Mouse (Mus musculus) skeletal muscle tissue, adult 2 months (tissue): ENCODE measurements at regions not wholly inside any gene's neighbourhood (a gene's known extent, or its start where the extent isn't known, plus 50 kb on each side); places are given as distances from the start of the nearest gene placed in this dataset.

ENCODE experiments used
- DNase-seq: peaks from one replicate; pipeline ENCODE4 v3.0.0-alpha.2; 2012; ENCODE audit warnings: low read depth, low spot score

GRCm38 (mm10) chrX:60833456-60833855 is 59.8 kb downstream of the Sox3 start:
- no peak for DNase-seq

GRCm38 (mm10) chrX:60831330-60832027 is 61.8 kb downstream of the Sox3 start:
- no peak for DNase-seq

- peak; percentile 0 for DNase-seq
Measured at GRCm38 (mm10) chrX:60825181-60826080, 67.8 kb downstream of the Sox3 start.

GRCm38 (mm10) chrX:60798567-60798966 is 94.7 kb downstream of the Sox3 start:
- DNase-seq = no peak

- no peak for DNase-seq
Measured at GRCm38 (mm10) chrX:60780766-60781165, 112.5 kb downstream of the Sox3 start.

- no peak for DNase-seq
Measured at GRCm38 (mm10) chrX:60780161-60780560, 113.1 kb downstream of the Sox3 start.

- no peak for DNase-seq
Measured at GRCm38 (mm10) chrX:60773645-60774044, 119.6 kb downstream of the Sox3 start.

GRCm38 (mm10) chrX:60772439-60772838 is 120.8 kb downstream of the Sox3 start:
- DNase-seq = no peak

GRCm38 (mm10) chrX:60750456-60750855 is 142.8 kb downstream of the Sox3 start:
- DNase-seq = no peak

GRCm38 (mm10) chrX:60743971-60744370 is 149.3 kb downstream of the Sox3 start:
- DNase-seq = no peak

- DNase-seq = no peak
Measured at GRCm38 (mm10) chrX:60743020-60743707, 150.1 kb downstream of the Sox3 start.

- no peak for DNase-seq
Measured at GRCm38 (mm10) chrX:60719428-60720151, 127.1 kb upstream of the Atp11c start.

GRCm38 (mm10) chrX:60718794-60719193 is 126.3 kb upstream of the Atp11c start:
- no peak for DNase-seq

GRCm38 (mm10) chrX:60718156-60718769 is 125.8 kb upstream of the Atp11c start:
- DNase-seq = no peak

- DNase-seq = no peak
Measured at GRCm38 (mm10) chrX:60681036-60681706, 88.7 kb upstream of the Atp11c start.

GRCm38 (mm10) chrX:60644726-60645318 is 52.3 kb upstream of the Atp11c start:
- DNase-seq = no peak
